Mouse (Mus musculus) neural tube, embryonic 11.5 days (tissue): ENCODE results near the gene Prkrip1. TPM values are rescaled to one million over a fixed set of nuclear protein-coding genes. Genes with fewer than 3 reads are reported as not detected.

ENCODE experiments used
- ATAC-seq: fragments of 200-750 bp; cut with Nextera tagmentation; 2 replicates; pipeline ENCODE4 v1.8.0; 2017; ENCODE audit warnings: moderate number of reproducible peaks, mild to moderate bottlenecking, moderate TSS enrichment, moderate library complexity; ENCODE audit not compliant: insufficient read depth, low FRiP score, low TSS enrichment
- DNase-seq: peaks from one replicate; pipeline ENCODE4 v3.0.0-alpha.2; 2015; ENCODE audit warnings: low spot score
- H3K27ac ChIP-seq: fragments of 300-500 bp; sonication (generic); 2 replicates; pipeline ENCODE4 v1.5.1; 2014; ENCODE audit warnings: low read depth, mild to moderate bottlenecking, low read length
- H3K27me3 ChIP-seq: fragments of 300-500 bp; sonication (generic); 2 replicates; pipeline ENCODE4 v1.6.1; 2014; ENCODE audit warnings: mild to moderate bottlenecking, low read length, mixed read lengths; ENCODE audit not compliant: control insufficient read depth, insufficient read depth
- H3K36me3 ChIP-seq: fragments of 300-500 bp; sonication (generic); 2 replicates; pipeline ENCODE4 v1.6.1; 2014; ENCODE audit warnings: mild to moderate bottlenecking, low read length, moderate library complexity, mixed read lengths; ENCODE audit not compliant: control insufficient read depth, insufficient read depth
- H3K4me1 ChIP-seq: fragments of 300-500 bp; sonication (generic); 2 replicates; pipeline ENCODE4 v1.6.1; 2014; ENCODE audit warnings: low read length, mixed read lengths; ENCODE audit not compliant: control insufficient read depth, insufficient read depth
- H3K4me2 ChIP-seq: fragments of 300-500 bp; sonication (generic); 2 replicates; pipeline ENCODE4 v1.6.1; 2014; ENCODE audit warnings: low read depth, mild to moderate bottlenecking, moderate library complexity
- H3K4me3 ChIP-seq: fragments of 300-500 bp; sonication (generic); 2 replicates; pipeline ENCODE4 v1.5.1; 2014; ENCODE audit warnings: low read depth, low read length
- H3K9ac ChIP-seq: fragments of 300-500 bp; sonication (generic); 2 replicates; pipeline ENCODE4 v1.6.1; 2014; ENCODE audit warnings: mild to moderate bottlenecking, low read length
- H3K9me3 ChIP-seq: fragments of 300-500 bp; sonication (generic); 2 replicates; pipeline ENCODE4 v1.6.1; 2016; ENCODE audit warnings: low read length; ENCODE audit not compliant: control insufficient read depth
- WGBS: fragments of 180-500 bp; shearing (Covaris S2); extraction: QIAGEN DNeasy Blood & Tissue Kit; methylation state at CpG from one replicate; pipeline ENCODE4 v1.1.7; 2014; 5-methylcytosine and 5-hydroxymethylcytosine counted together
- polyA plus RNA-seq: library from polyadenylated mRNA; unstranded; fragments of >200 nt; fragmentation: Nextera tagmentation; extraction: Ambion mirVana; gene quantifications from 2 replicates; pipeline ENCODE4 v1.2.1, GENCODE M21; 2014

The Prkrip1 gene
- polyA plus RNA-seq, 1 experiment from 2014 or later: 76.5 TPM

- ATAC-seq (no peak), DNase-seq (no peak)
- H3K4me1 ChIP-seq: peaks cover 13% of the 10 kb centered on the region
- no peaks in the 10 kb centered on the region for H3K9me3 ChIP-seq
- H3K9ac ChIP-seq: no peak overlapping the region
- H3K27me3 ChIP-seq: no peaks in the 10 kb centered on the region
- WGBS: 50% methylated on average over 1 of the region's 1 CpGs
- no peak overlapping the region for H3K4me2 ChIP-seq
- H3K27ac ChIP-seq: no peak overlapping the region
- no peaks in the 10 kb centered on the region for H3K36me3 ChIP-seq
- H3K4me3 ChIP-seq: no peak overlapping the region
These were observed 41.6 kb upstream of the Prkrip1 start for GRCm38 (mm10) chr5:136240381-136240780.

- no peaks in the 10 kb centered on the region for H3K36me3 ChIP-seq
- ATAC-seq (no peak), DNase-seq (peak; percentile 49)
- H3K27me3 ChIP-seq: no peaks in the 10 kb centered on the region
- H3K4me3 ChIP-seq: peak overlapping the region; percentile 11; the same call in 1 of the 2 replicates
- no peak overlapping the region for H3K27ac ChIP-seq
- H3K4me1 ChIP-seq: peaks cover 5% of the 10 kb centered on the region
- H3K9ac ChIP-seq: 0 out of 2 replicates have a peak overlapping the region, but pooled peaks have one; percentile 9
- WGBS: 1% methylated on average over 19 of the region's 19 CpGs
- peak overlapping the region; percentile 35 for H3K4me2 ChIP-seq
- no peaks in the 10 kb centered on the region for H3K9me3 ChIP-seq
These were observed 38.8 kb upstream of the Prkrip1 start for GRCm38 (mm10) chr5:136237607-136238006.

- Histone ChIP-seq H3K36me3 (no peaks in the 10 kb centered on the region; the same call in 1 of the 2 replicates), H3K9me3 (no peaks in the 10 kb centered on the region), H3K9ac (no peak overlapping the region), H3K4me2 (no peak overlapping the region), H3K27ac (no peak overlapping the region), H3K4me3 (no peak overlapping the region), H3K4me1 (peaks cover 10% of the 10 kb centered on the region), H3K27me3 (no peaks in the 10 kb centered on the region)
- peak; percentile 7 for DNase-seq
- no peak for ATAC-seq
- WGBS: 69% methylated on average over 5 of the region's 5 CpGs
These were observed 37.8 kb upstream of the Prkrip1 start for GRCm38 (mm10) chr5:136236611-136237010.

- Histone ChIP-seq H3K4me2 (no peak overlapping the region), H3K27me3 (no peaks in the 10 kb centered on the region), H3K9ac (no peak overlapping the region), H3K9me3 (no peaks in the 10 kb centered on the region), H3K4me1 (peaks cover 6% of the 10 kb centered on the region; the same call in 1 of the 2 replicates), H3K27ac (no peak overlapping the region), H3K36me3 (peaks cover 2% of the 10 kb centered on the region), H3K4me3 (no peak overlapping the region)
- 60% methylated on average over 4 of the region's 4 CpGs for WGBS
- ATAC-seq (no peak), DNase-seq (peak; percentile 59)
These were observed 31.7 kb upstream of the Prkrip1 start for GRCm38 (mm10) chr5:136230348-136231035.

- Histone ChIP-seq H3K4me2 (no peak overlapping the region), H3K36me3 (peaks cover 13% of the 10 kb centered on the region), H3K4me1 (no peaks in the 10 kb centered on the region), H3K27me3 (no peaks in the 10 kb centered on the region), H3K27ac (no peak overlapping the region), H3K9me3 (no peaks in the 10 kb centered on the region), H3K4me3 (no peak overlapping the region), H3K9ac (no peak overlapping the region)
- no peak for DNase-seq
- no peak for ATAC-seq
- WGBS: 83% methylated on average over 7 of the region's 7 CpGs
These were observed 27.6 kb upstream of the Prkrip1 start for GRCm38 (mm10) chr5:136226246-136226876.

- Histone ChIP-seq H3K4me1 (no peaks in the 10 kb centered on the region), H3K36me3 (0 out of 2 replicates have a peak, but pooled peaks cover 5% of the 10 kb centered on the region), H3K9ac (no peak overlapping the region), H3K9me3 (no peaks in the 10 kb centered on the region), H3K4me2 (no peak overlapping the region), H3K27me3 (no peaks in the 10 kb centered on the region), H3K27ac (no peak overlapping the region), H3K4me3 (no peak overlapping the region)
- 82% methylated on average over 12 of the region's 12 CpGs for WGBS
- DNase-seq (no peak), ATAC-seq (no peak)
These were observed 19.8 kb upstream of the Prkrip1 start for GRCm38 (mm10) chr5:136218585-136218984.

- Histone ChIP-seq H3K27me3 (no peaks in the 10 kb centered on the region), H3K4me2 (no peak overlapping the region), H3K4me3 (no peak overlapping the region), H3K9ac (no peak overlapping the region), H3K4me1 (no peaks in the 10 kb centered on the region), H3K36me3 (0 out of 2 replicates have a peak, but pooled peaks cover 5% of the 10 kb centered on the region), H3K27ac (no peak overlapping the region), H3K9me3 (no peaks in the 10 kb centered on the region)
- DNase-seq: no peak
- WGBS: 78% methylated on average over 4 of the region's 4 CpGs
- no peak for ATAC-seq
These were observed 19.2 kb upstream of the Prkrip1 start for GRCm38 (mm10) chr5:136217932-136218381.

GRCm38 (mm10) chr5:136217004-136217665, 18.4 kb upstream of the Prkrip1 start:
- H3K4me2 ChIP-seq: no peak overlapping the region
- H3K36me3 ChIP-seq: 0 out of 2 replicates have a peak, but pooled peaks cover 5% of the 10 kb centered on the region
- no peak overlapping the region for H3K27ac ChIP-seq
- no peaks in the 10 kb centered on the region for H3K27me3 ChIP-seq
- H3K9me3 ChIP-seq: no peaks in the 10 kb centered on the region
- no peak overlapping the region for H3K4me3 ChIP-seq
- DNase-seq: peak; percentile 11
- H3K4me1 ChIP-seq: no peaks in the 10 kb centered on the region
- ATAC-seq: no peak
- H3K9ac ChIP-seq: no peak overlapping the region
- WGBS: 87% methylated on average over 18 of the region's 18 CpGs
